Mouse (Mus musculus): Measurements from ENCODE around the gene Wbp1l. TPM values are rescaled to one million over a fixed set of nuclear protein-coding genes. Genes with fewer than 3 reads are reported as not detected.
A peak's percentile ranks its signal among the peaks of the same experiment; 100 is the strongest.

Wbp1l gene
- polyA plus RNA-seq, 1 experiment from 2014 or later: 34.5 TPM

GRCm38 (mm10) chr19:46571878-46572244 lies 27.0 kb upstream of the Wbp1l start:
- H3K36me3 ChIP-seq: no peaks in the 10 kb centered on the region
- peak overlapping the region; percentile 69 for H3K4me2 ChIP-seq
- peak overlapping the region; percentile 69 for H3K9ac ChIP-seq (replicated peaks)
- no peaks in the 10 kb centered on the region for H3K27me3 ChIP-seq (replicated peaks)
- no peak for ATAC-seq (ENCODE audit: low FRiP score)
- no peaks in the 10 kb centered on the region for H3K9me3 ChIP-seq (replicated peaks)
- H3K27ac ChIP-seq (replicated peaks): peak overlapping the region; percentile 86; the same call in 1 of the 2 replicates
- 11% methylated on average over 10 of the region's 10 CpGs for WGBS
- H3K4me3 ChIP-seq (replicated peaks): peak overlapping the region; percentile 86
- H3K4me1 ChIP-seq: peaks cover 34% of the 10 kb centered on the region

GRCm38 (mm10) chr19:46572548-46572947 lies 26.3 kb upstream of the Wbp1l start:
- no peaks in the 10 kb centered on the region for H3K27me3 ChIP-seq (replicated peaks)
- under 1% methylated on average over 17 of the region's 17 CpGs for WGBS
- peaks cover 34% of the 10 kb centered on the region for H3K4me1 ChIP-seq
- peak; percentile 42 for ATAC-seq (ENCODE audit: low FRiP score)
- no peaks in the 10 kb centered on the region for H3K36me3 ChIP-seq
- H3K27ac ChIP-seq (replicated peaks): peak overlapping the region; percentile 86
- peak overlapping the region; percentile 69 for H3K9ac ChIP-seq (replicated peaks)
- no peaks in the 10 kb centered on the region for H3K9me3 ChIP-seq (replicated peaks)
- H3K4me3 ChIP-seq (replicated peaks): peak overlapping the region; percentile 86
- peak overlapping the region; percentile 69 for H3K4me2 ChIP-seq

- ATAC-seq (ENCODE audit: low FRiP score): peak; percentile 96
- H3K4me3 ChIP-seq (replicated peaks): peak within 1 kb of the TSS; percentile 86
- H3K4me2 ChIP-seq: peak within 1 kb of the TSS; percentile 69
- H3K4me1 ChIP-seq: peaks cover 34% of the 10 kb centered on the region
- 1% methylated on average over 67 of the region's 67 CpGs for WGBS
- H3K27me3 ChIP-seq (replicated peaks): no peaks in the 10 kb centered on the region
- no peaks in the 10 kb centered on the region for H3K9me3 ChIP-seq (replicated peaks)
- H3K36me3 ChIP-seq: no peaks in the 10 kb centered on the region
- H3K9ac ChIP-seq (replicated peaks): peak within 1 kb of the TSS; percentile 82
- H3K27ac ChIP-seq (replicated peaks): peak within 1 kb of the TSS; percentile 86
Observed at GRCm38 (mm10) chr19:46572951-46573937, 25.6 kb upstream of the Wbp1l start, which contains the start of the genes Arl3 and Sfxn2. Arl3 (minus strand) TSS chr19:46573198. Sfxn2 (plus strand) TSS chr19:46573365.

GRCm38 (mm10) chr19:46573990-46574389 lies 24.9 kb upstream of the Wbp1l start:
- H3K4me3 ChIP-seq (replicated peaks): peak overlapping the region; percentile 86
- peak overlapping the region; percentile 69 for H3K4me2 ChIP-seq
- peaks cover 34% of the 10 kb centered on the region for H3K4me1 ChIP-seq
- 49% methylated on average over 6 of the region's 6 CpGs for WGBS
- H3K27ac ChIP-seq (replicated peaks): peak overlapping the region; percentile 82; the same call in 1 of the 2 replicates
- no peaks in the 10 kb centered on the region for H3K9me3 ChIP-seq (replicated peaks)
- no peaks in the 10 kb centered on the region for H3K36me3 ChIP-seq
- H3K9ac ChIP-seq (replicated peaks): peak overlapping the region; percentile 82; the same call in 1 of the 2 replicates
- H3K27me3 ChIP-seq (replicated peaks): no peaks in the 10 kb centered on the region
- no peak for ATAC-seq (ENCODE audit: low FRiP score)

GRCm38 (mm10) chr19:46575196-46575595 lies 23.7 kb upstream of the Wbp1l start:
- no peaks in the 10 kb centered on the region for H3K9me3 ChIP-seq (replicated peaks)
- 47% methylated on average over 4 of the region's 4 CpGs for WGBS
- no peaks in the 10 kb centered on the region for H3K36me3 ChIP-seq
- peaks cover 34% of the 10 kb centered on the region for H3K4me1 ChIP-seq
- no peaks in the 10 kb centered on the region for H3K27me3 ChIP-seq (replicated peaks)
- no peak overlapping the region for H3K9ac ChIP-seq (replicated peaks)
- no peak for ATAC-seq (ENCODE audit: low FRiP score)
- no peak overlapping the region for H3K27ac ChIP-seq (replicated peaks)
- H3K4me2 ChIP-seq: no peak overlapping the region
- no peak overlapping the region for H3K4me3 ChIP-seq (replicated peaks)

- ATAC-seq (ENCODE audit: low FRiP score): peak; percentile 61; the same call in 1 of the 2 replicates
- H3K9me3 ChIP-seq (replicated peaks): no peaks in the 10 kb centered on the region
- no peak overlapping the region for H3K27ac ChIP-seq (replicated peaks)
- no peak overlapping the region for H3K4me2 ChIP-seq
- no peaks in the 10 kb centered on the region for H3K4me1 ChIP-seq
- H3K4me3 ChIP-seq (replicated peaks): no peak overlapping the region
- no peak overlapping the region for H3K9ac ChIP-seq (replicated peaks)
- H3K27me3 ChIP-seq (replicated peaks): no peaks in the 10 kb centered on the region
- WGBS: 55% methylated on average over 13 of the region's 13 CpGs
- peaks cover 51% of the 10 kb centered on the region for H3K36me3 ChIP-seq
Observed at GRCm38 (mm10) chr19:46587823-46588508, 10.9 kb upstream of the Wbp1l start.

- Histone ChIP-seq H3K36me3 (peaks cover 63% of the 10 kb centered on the region), H3K4me3 (replicated peaks) (no peak overlapping the region), H3K27me3 (replicated peaks) (no peaks in the 10 kb centered on the region), H3K9ac (replicated peaks) (no peak overlapping the region), H3K4me2 (no peak overlapping the region), H3K9me3 (replicated peaks) (no peaks in the 10 kb centered on the region), H3K4me1 (no peaks in the 10 kb centered on the region), H3K27ac (replicated peaks) (no peak overlapping the region)
- no peak for ATAC-seq (ENCODE audit: low FRiP score)
- whole genome bisulfite sequencing: 95% methylated on average over 6 of the region's 6 CpGs
Observed at GRCm38 (mm10) chr19:46591575-46591974, 7.3 kb upstream of the Wbp1l start.

GRCm38 (mm10) chr19:46592751-46593439 lies 6.0 kb upstream of the Wbp1l start:
- Histone ChIP-seq H3K27ac (replicated peaks) (no peak overlapping the region), H3K9ac (replicated peaks) (no peak overlapping the region), H3K4me2 (no peak overlapping the region), H3K4me1 (no peaks in the 10 kb centered on the region), H3K36me3 (peaks cover 63% of the 10 kb centered on the region), H3K9me3 (replicated peaks) (no peaks in the 10 kb centered on the region), H3K27me3 (replicated peaks) (no peaks in the 10 kb centered on the region), H3K4me3 (replicated peaks) (no peak overlapping the region)
- WGBS: 95% methylated on average over 9 of the region's 9 CpGs
- no peak for ATAC-seq (ENCODE audit: low FRiP score)

GRCm38 (mm10) chr19:46598187-46598586 lies 697 bp upstream of the Wbp1l start:
- Histone ChIP-seq H3K36me3 (peaks cover 22% of the 10 kb centered on the region), H3K27me3 (replicated peaks) (no peaks in the 10 kb centered on the region), H3K4me2 (peak overlapping the region; percentile 95), H3K27ac (replicated peaks) (0 out of 2 replicates have a peak overlapping the region, but pooled peaks have one; percentile 6), H3K4me3 (replicated peaks) (0 out of 2 replicates have a peak overlapping the region, but pooled peaks have one; percentile 97), H3K9ac (replicated peaks) (no peak overlapping the region), H3K9me3 (replicated peaks) (no peaks in the 10 kb centered on the region), H3K4me1 (peaks cover 31% of the 10 kb centered on the region)
- 80% methylated on average over 4 of the region's 4 CpGs for WGBS
- ATAC-seq (ENCODE audit: low FRiP score): no peak

GRCm38 (mm10) chr19:46599375-46600256 lies 732 bp downstream of the Wbp1l start:
- Histone ChIP-seq H3K9me3 (replicated peaks) (no peaks in the 10 kb centered on the region), H3K9ac (replicated peaks) (peak overlapping the region; percentile 78), H3K4me1 (peaks cover 31% of the 10 kb centered on the region), H3K4me3 (replicated peaks) (peak overlapping the region; percentile 97), H3K27me3 (replicated peaks) (no peaks in the 10 kb centered on the region), H3K27ac (replicated peaks) (peak overlapping the region; percentile 79), H3K4me2 (peak overlapping the region; percentile 95), H3K36me3 (peaks cover 8% of the 10 kb centered on the region)
- ATAC-seq (ENCODE audit: low FRiP score): peak; percentile 37
- 18% methylated on average over 22 of the region's 22 CpGs for WGBS
